In the genomic region with DNA sequence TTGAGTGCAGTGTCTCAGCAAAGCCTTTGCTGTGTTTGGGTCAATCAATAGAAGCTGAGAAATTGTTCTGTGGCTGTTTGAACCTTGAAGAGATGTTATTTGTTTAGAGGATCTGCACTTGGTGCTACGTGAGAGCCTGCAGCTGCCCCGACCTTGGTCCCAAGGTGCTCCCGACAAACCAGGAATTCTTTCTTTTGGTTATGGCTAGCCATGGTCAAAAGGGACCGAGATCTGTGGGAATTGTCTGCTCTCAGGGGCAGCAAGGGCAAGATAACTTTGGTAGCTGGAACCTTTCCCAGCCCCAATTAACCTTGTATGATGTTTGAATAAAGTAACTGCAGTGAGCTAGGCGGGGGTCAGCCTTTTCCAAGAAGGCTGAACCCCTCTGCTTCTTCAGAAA, we compare ENCODE assay signal across 14 mouse cellular contexts.
A peak's percentile ranks its signal among the peaks of the same experiment; 100 is the strongest.
DNase-seq lines count a peak whose midpoint lies in the region.
"Had no signal": no experiment of that assay in that cellular context is flagged by ENCODE, and none has a peak within 500 bp of the region (broad histone marks: within the 10 kb centered on the region; RNA-seq: fewer than 3 reads in every experiment).

No protein-coding gene starts in this region.

- peak; percentile 69 for DNase-seq in ovary, adult 18-20 months (ENCODE audit: low spot score)
- DNase-seq in ovary, postnatal 14 days (ENCODE audit: low spot score) = no peak
- peak; percentile 71 for DNase-seq in ovary, postnatal 36 days (ENCODE audit: low spot score)
- DNase-seq in ovary, postnatal 10 days (ENCODE audit: low spot score) = no peak
- DNase-seq: adrenal gland, adult 2 months; adrenal gland, adult 8-10 months; adrenal gland, postnatal 10 days; adrenal gland, postnatal 14 days; adrenal gland, postnatal 25 days; adrenal gland, postnatal 36 days; B cell, adult 2 months; cerebellum, adult 11 months; cerebellum, adult 11-12 months; cerebellum, adult 18-20 months had no signal

Comparison
In these comparisons a context has a peak if more than half of its experiments do, and no peak if none do; other contexts are left out.
1. DNase-seq: peak in ovary, adult 18-20 months (single experiment) and ovary, postnatal 36 days (single experiment); none in ovary, postnatal 14 days (single experiment) and ovary, postnatal 10 days (single experiment).